ENCODE assay signal across 21 mouse cellular contexts in the genomic region with DNA sequence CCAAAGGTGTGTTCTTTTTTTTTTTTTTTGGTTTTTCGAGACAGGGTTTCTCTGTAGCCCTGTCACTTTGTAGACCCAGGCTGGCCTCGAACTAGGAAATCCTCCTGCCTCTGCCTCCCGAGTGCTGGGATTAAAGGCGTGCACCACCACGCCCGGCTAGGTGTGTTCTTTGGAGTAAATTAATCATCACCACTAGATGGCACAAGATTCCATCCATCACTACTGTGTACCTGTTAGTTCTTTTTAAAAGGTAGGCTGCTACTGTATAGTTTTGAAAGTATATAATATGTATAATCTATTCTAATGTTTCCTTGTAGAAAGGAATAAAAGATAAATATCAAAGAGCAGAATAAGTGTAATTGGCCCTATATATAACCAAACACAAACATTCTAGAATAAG. TPM values are rescaled to one million over a fixed set of nuclear protein-coding genes. Genes with fewer than 3 reads are reported as not detected.
DNase-seq lines count a peak whose midpoint lies in the region; TF ChIP-seq lines count a peak whose summit lies in the region.
"Had no signal": no experiment of that assay in that cellular context is flagged by ENCODE, and none has a peak within 500 bp of the region (broad histone marks: within the 10 kb centered on the region; RNA-seq: fewer than 3 reads in every experiment).

No protein-coding gene starts in this region.

- H3K27me3 ChIP-seq in heart, adult 2 months (ENCODE audit: control insufficient read depth, insufficient read depth, low read length), result no peaks in the 10 kb centered on the region
- H3K27me3 ChIP-seq in CH12.LX (replicated peaks), result no peaks in the 10 kb centered on the region
- H3K27me3 ChIP-seq: embryonic facial prominence, embryonic 13.5 days; limb, embryonic 12.5 days had no signal

- no peak for TF ChIP-seq EP300 in heart, adult 2 months (IDR thresholded peaks at IDR 0.05; ENCODE audit: insufficient read depth, low read depth, low read length)
- no peak for TF ChIP-seq EP300 in CH12.LX (IDR thresholded peaks at IDR 0.05; ENCODE audit: low read length)

- no peaks in the 10 kb centered on the region for H3K9me3 ChIP-seq in CH12.LX (replicated peaks; ENCODE audit: low read length)
- H3K9me3 ChIP-seq: embryonic facial prominence, embryonic 13.5 days; limb, embryonic 12.5 days had no signal

- TF ChIP-seq CTCF in heart, adult 2 months (IDR thresholded peaks at IDR 0.05), result peak; percentile 57
- peak; percentile 44 for TF ChIP-seq CTCF in left cerebral cortex, adult 2 months (IDR thresholded peaks at IDR 0.05)
- peak in 1 of 2 experiments; percentile 40; a peak in 2 of 4 replicates for TF ChIP-seq CTCF in CH12.LX (conservative IDR thresholded peaks at IDR 0.05 in 1 of 2, IDR thresholded peaks at IDR 0.05 in 1 of 2; ENCODE audit: low read depth in 2 of 2, low read length in 2 of 2)

- H3K4me3 ChIP-seq in heart, adult 2 months, result no peak overlapping the region
- no peak overlapping the region for H3K4me3 ChIP-seq in left cerebral cortex, adult 2 months
- H3K4me3 ChIP-seq in CH12.LX (replicated peaks in 1 of 3; ENCODE audit: low read depth in 2 of 3, low read length in 2 of 3, poor library complexity in 1 of 3), result no peak overlapping the region
- H3K4me3 ChIP-seq: embryonic facial prominence, embryonic 13.5 days; limb, embryonic 12.5 days had no signal

- dilution Hi-C loops in CH12.LX (cut with MboI; ENCODE audit: extremely low pct_ligation_motif_present, extremely low pct_unique_long_range_greater_than_20kb, low sequenced_read_pairs), result no loop called here

- no peak for TF ChIP-seq POLR2A in heart, adult 2 months (IDR thresholded peaks at IDR 0.05; ENCODE audit: insufficient read depth, low read depth, low read length)
- TF ChIP-seq POLR2A in CH12.LX (IDR thresholded peaks at IDR 0.05; ENCODE audit: low read depth, low read length), result no peak

- no peak overlapping the region for H3K27ac ChIP-seq in heart, adult 2 months
- H3K27ac ChIP-seq in left cerebral cortex, adult 2 months, result no peak overlapping the region
- H3K27ac ChIP-seq in CH12.LX (ENCODE audit: insufficient read depth, low read depth), result no peak overlapping the region
- H3K27ac ChIP-seq: embryonic facial prominence, embryonic 13.5 days; limb, embryonic 12.5 days had no signal

- peaks cover 1% of the 10 kb centered on the region; the same call in 1 of the 2 replicates for H3K79me2 ChIP-seq in heart, adult 2 months (replicated peaks; ENCODE audit: control insufficient read depth, insufficient read depth, low read length)
- H3K79me2 ChIP-seq in CH12.LX (replicated peaks; ENCODE audit: control insufficient read depth, extremely low read depth, insufficient read depth, poor library complexity, severe bottlenecking), result 0 out of 2 replicates have a peak, but pooled peaks cover 5% of the 10 kb centered on the region

- no peaks in the 10 kb centered on the region for H3K4me1 ChIP-seq in heart, adult 2 months (ENCODE audit: control insufficient read depth, insufficient read depth, low read length)
- H3K4me1 ChIP-seq in CH12.LX (ENCODE audit: control insufficient read depth in 1 of 2, insufficient read depth in 2 of 2), result peaks cover 0 to 8% of the 10 kb centered on the region in 2 experiments; a peak in 2 of 4 replicates
- H3K4me1 ChIP-seq: limb, embryonic 12.5 days had no signal

- intact Hi-C loops in heart, adult 2 months (cut with DNase I), result no loop called here
- intact Hi-C loops in heart, postnatal 36 days (cut with DNase I), result no loop called here
- intact Hi-C loops in left cerebral cortex, adult 2 months (cut with DNase I), result no loop called here
- intact Hi-C loops in left cerebral cortex, postnatal 4 days (cut with DNase I), result no loop called here

- TF ChIP-seq RAD21 in CH12.LX (IDR thresholded peaks at IDR 0.05; ENCODE audit: low read depth, low read length), result peak; percentile 16

- no peak overlapping the region for H3K9ac ChIP-seq in heart, adult 2 months (ENCODE audit: low read depth, low read length)
- no peak overlapping the region for H3K9ac ChIP-seq in CH12.LX (ENCODE audit: insufficient read depth, low read depth)
- H3K9ac ChIP-seq: embryonic facial prominence, embryonic 13.5 days; forebrain, postnatal 0 days; limb, embryonic 12.5 days had no signal

- DNase-seq in heart, adult 2 months, result no peak
- DNase-seq in heart, postnatal 36 days, result no peak
- no peak for DNase-seq in left cerebral cortex, adult 2 months (ENCODE audit: extremely low spot score in 1 of 2, low spot score in 2 of 2)
- no peak for DNase-seq in left cerebral cortex, postnatal 4 days
- DNase-seq in CH12.LX (ENCODE audit: extremely low read depth) (no peak), R1 (ENCODE audit: low read depth, low spot score) (peak; percentile 47)
- no peak for DNase-seq in frontal cortex, postnatal 10 days (ENCODE audit: low spot score in 2 of 2)
- no peak for DNase-seq in adrenal gland, adult 18-20 months (ENCODE audit: low spot score in 2 of 2)
- DNase-seq: adrenal gland, postnatal 25 days; cerebellum, adult 8-10 months; forebrain, postnatal 0 days; gastrocnemius, postnatal 10 days; heart, postnatal 14 days; kidney, postnatal 10 days; midbrain, embryonic 14.5 days; spleen, adult 18-20 months; thymus, postnatal 14 days had no signal

- WGBS in heart, adult 2 months, result 82% methylated on average over 6 of the region's 6 CpGs

- in situ Hi-C loops in CH12.LX (cut with MboI; ENCODE audit: low pct_ligation_motif_present, low pct_unique_long_range_greater_than_20kb, low sequenced_read_pairs), result no loop called here

- no peaks in the 10 kb centered on the region for H3K36me3 ChIP-seq in heart, adult 2 months (ENCODE audit: control insufficient read depth, insufficient read depth, low read length)
- peaks cover 4 to 29% of the 10 kb centered on the region in 2 experiments for H3K36me3 ChIP-seq in CH12.LX (replicated peaks in 1 of 2; ENCODE audit: control insufficient read depth in 1 of 2, insufficient read depth in 1 of 2, low read length in 1 of 2)
- H3K36me3 ChIP-seq: embryonic facial prominence, embryonic 13.5 days had no signal

- H3K4me2 ChIP-seq in CH12.LX (ENCODE audit: insufficient read depth, low read depth, poor library complexity, severe bottlenecking), result no peak overlapping the region
- H3K4me2 ChIP-seq: embryonic facial prominence, embryonic 13.5 days; limb, embryonic 12.5 days had no signal

TF ChIP-seq in CH12.LX, 34 proteins besides CTCF, POLR2A, EP300 and RAD21:
- no peak for TF ChIP-seq MAZ (IDR thresholded peaks at IDR 0.05; ENCODE audit: low read depth, low read length)
- no peak for TF ChIP-seq POLR2AphosphoS2 (IDR thresholded peaks at IDR 0.05; ENCODE audit: low read depth, low read length)
- no peak for TF ChIP-seq JUN (IDR thresholded peaks at IDR 0.05; ENCODE audit: insufficient read depth, low read depth, low read length)
- no peak for TF ChIP-seq SMC3 (IDR thresholded peaks at IDR 0.05; ENCODE audit: low read depth, low read length)
- no peak for TF ChIP-seq MAX (IDR thresholded peaks at IDR 0.05; ENCODE audit: low read length)
- no peak for TF ChIP-seq ELF1 (IDR thresholded peaks at IDR 0.05; ENCODE audit: low read depth, low read length)
- TF ChIP-seq ZKSCAN1 (IDR thresholded peaks at IDR 0.05; ENCODE audit: borderline replicate concordance, low read depth, low read length), result no peak
- TF ChIP-seq UBTF (IDR thresholded peaks at IDR 0.05; ENCODE audit: low read depth, low read length), result no peak
- no peak for TF ChIP-seq IRF4 (IDR thresholded peaks at IDR 0.05; ENCODE audit: low read depth, low read length)
- no peak for TF ChIP-seq MAFK (IDR thresholded peaks at IDR 0.05; ENCODE audit: insufficient replicate concordance, low read length)
- TF ChIP-seq TBP (conservative IDR thresholded peaks at IDR 0.05; ENCODE audit: low read depth, low read length), result no peak
- TF ChIP-seq USF1 (IDR thresholded peaks at IDR 0.05; ENCODE audit: low read depth, low read length), result no peak
- TF ChIP-seq JUND (conservative IDR thresholded peaks at IDR 0.05; ENCODE audit: low read depth, low read length), result no peak
- no peak for TF ChIP-seq NRF1 (IDR thresholded peaks at IDR 0.05; ENCODE audit: low read depth, low read length)
- TF ChIP-seq PAX5 (IDR thresholded peaks at IDR 0.05; ENCODE audit: low read length), result no peak
- no peak for TF ChIP-seq KAT2A (IDR thresholded peaks at IDR 0.05; ENCODE audit: insufficient replicate concordance, low read length)
- no peak for TF ChIP-seq ZMIZ1 (IDR thresholded peaks at IDR 0.05; ENCODE audit: low read depth, low read length)
- no peak for TF ChIP-seq MEF2A (IDR thresholded peaks at IDR 0.05; ENCODE audit: borderline replicate concordance, low read depth, low read length)

RNA-seq across cellular contexts. Expression of a gene that starts 50.7 kb away (rescaled TPM):
- under 1 TPM; 0.16 to 0.39 TPM for total RNA-seq in heart, adult 2 months (2021)
- 0.20 and 0.39 TPM in 2 replicates for polyA plus RNA-seq in heart, adult 2 months (2012; rRNA removed)
- total RNA-seq in heart, postnatal 36 days (2021), result under 1 TPM; 0.33 to 0.38 TPM
- total RNA-seq in left cerebral cortex, adult 2 months (2021), result under 1 TPM; 0.29 to 0.68 TPM
- total RNA-seq in left cerebral cortex, postnatal 4 days (2021), result under 1 TPM; 0.28 to 0.54 TPM
- total RNA-seq in CH12.LX (2012; rRNA removed) (0.17 and 0.21 TPM in 2 replicates), CH12.LX (2014; rRNA removed) (0.08 TPM in 1 of 2 replicates, not detected in the other)
- polyA plus RNA-seq in CH12.LX (2012; ENCODE audit: insufficient read length, low read depth), result 0.19 TPM in 1 of 2 replicates, not detected in the other
- total RNA-seq in adrenal gland, adult 18-20 months (2021), result under 1 TPM in 1 of 2 experiments, not detected in 1; 0.13 TPM
- total RNA-seq: gastrocnemius, postnatal 10 days had no signal
- polyA plus RNA-seq: activated CD4-positive, CD25-positive, alpha-beta regulatory T cell, adult 4 months; C2C12; limb, embryonic 12.5 days had no signal
